Mouse (Mus musculus) hindbrain, postnatal 0 days (tissue): ENCODE measurements at regions not wholly inside any gene's neighbourhood (a gene's known extent, or its start where the extent isn't known, plus 50 kb on each side); places are given as distances from the start of the nearest gene placed in this dataset.

Source experiments
- ATAC-seq: fragments of 200-750 bp; cut with Nextera tagmentation; 2 replicates; pipeline ENCODE4 v1.8.0; 2017; ENCODE audit warnings: mild to moderate bottlenecking, moderate TSS enrichment, moderate library complexity
- DNase-seq: peaks from one replicate; pipeline ENCODE4 v3.0.0-alpha.2; 2015; ENCODE audit warnings: low spot score
- H3K27ac ChIP-seq: fragments of 300-500 bp; sonication (generic); 2 replicates; pipeline ENCODE4 v1.5.1; 2014; ENCODE audit warnings: mild to moderate bottlenecking
- H3K27me3 ChIP-seq: fragments of 300-500 bp; sonication (generic); 2 replicates; pipeline ENCODE4 v1.6.1; 2014; ENCODE audit warnings: low read length, mixed read lengths; ENCODE audit not compliant: insufficient read depth
- H3K36me3 ChIP-seq: fragments of 300-500 bp; sonication (generic); 2 replicates; pipeline ENCODE4 v1.6.1; 2014; ENCODE audit warnings: low read length, mixed read lengths; ENCODE audit not compliant: insufficient read depth
- H3K4me1 ChIP-seq: fragments of 300-500 bp; sonication (generic); 2 replicates; pipeline ENCODE4 v1.6.1; 2014; ENCODE audit warnings: antibody characterized with exemption, low read length, mixed read lengths; ENCODE audit not compliant: insufficient read depth
- H3K4me2 ChIP-seq: fragments of 300-500 bp; sonication (generic); 2 replicates; pipeline ENCODE4 v1.6.1; 2014; ENCODE audit warnings: low read depth, mild to moderate bottlenecking, low read length, moderate library complexity, mixed read lengths
- H3K4me3 ChIP-seq: fragments of 300-500 bp; sonication (generic); 2 replicates; pipeline ENCODE4 v1.5.1; 2014; ENCODE audit warnings: low read length
- H3K9ac ChIP-seq: fragments of 300-500 bp; sonication (generic); replicated peaks from 2 replicates; pipeline ENCODE4 v1.6.1; 2014; ENCODE audit warnings: mild to moderate bottlenecking, low read length, moderate library complexity, mixed read lengths
- H3K9me3 ChIP-seq: fragments of 300-500 bp; sonication (generic); 2 replicates; pipeline ENCODE4 v1.6.1; 2016; ENCODE audit warnings: low read length, mixed read lengths
- CTCF ChIP-seq: IDR thresholded peaks from 2 replicates; pipeline ENCODE4 v1.5.1; 2016; ENCODE audit warnings: antibody characterized with exemption, control low read depth, low read depth
- WGBS: fragments of 180-500 bp; shearing (Covaris S2); extraction: QIAGEN DNeasy Blood & Tissue Kit; methylation state at CpG from one replicate; pipeline ENCODE4 v1.1.7; 2014; 5-methylcytosine and 5-hydroxymethylcytosine counted together

GRCm38 (mm10) chr9:24937731-24938130 lies 151.5 kb upstream of the Gm10181 start:
- no peak for ATAC-seq
- Histone ChIP-seq H3K4me3 (no peak overlapping the region), H3K27me3 (no peaks in the 10 kb centered on the region), H3K36me3 (no peaks in the 10 kb centered on the region), H3K9ac (no peak overlapping the region), H3K4me1 (no peaks in the 10 kb centered on the region), H3K27ac (no peak overlapping the region), H3K4me2 (no peak overlapping the region), H3K9me3 (no peaks in the 10 kb centered on the region)
- no peak for DNase-seq
- TF ChIP-seq CTCF: peak; percentile 45
- 58% methylated on average over 3 of the region's 3 CpGs for WGBS

GRCm38 (mm10) chr9:24942943-24943342 lies 146.3 kb upstream of the Gm10181 start:
- Histone ChIP-seq H3K4me1 (no peaks in the 10 kb centered on the region), H3K27me3 (no peaks in the 10 kb centered on the region), H3K4me2 (no peak overlapping the region), H3K4me3 (no peak overlapping the region), H3K9me3 (no peaks in the 10 kb centered on the region), H3K36me3 (no peaks in the 10 kb centered on the region), H3K9ac (no peak overlapping the region), H3K27ac (no peak overlapping the region)
- TF ChIP-seq CTCF: no peak
- DNase-seq (no peak), ATAC-seq (no peak)
- 86% methylated on average over 5 of the region's 5 CpGs for WGBS

GRCm38 (mm10) chr9:24943830-24944229 lies 145.4 kb upstream of the Gm10181 start:
- Histone ChIP-seq H3K4me1 (no peaks in the 10 kb centered on the region), H3K27ac (no peak overlapping the region), H3K4me3 (no peak overlapping the region), H3K9ac (no peak overlapping the region), H3K36me3 (no peaks in the 10 kb centered on the region), H3K9me3 (no peaks in the 10 kb centered on the region), H3K4me2 (no peak overlapping the region), H3K27me3 (no peaks in the 10 kb centered on the region)
- TF ChIP-seq CTCF: no peak
- 17% methylated on average over 6 of the region's 6 CpGs for WGBS
- DNase-seq: peak; percentile 11
- peak; percentile 75 for ATAC-seq

GRCm38 (mm10) chr9:24952516-24952915 lies 136.7 kb upstream of the Gm10181 start:
- no peak overlapping the region for H3K4me3 ChIP-seq
- TF ChIP-seq CTCF: no peak
- no peak overlapping the region for H3K4me2 ChIP-seq
- no peaks in the 10 kb centered on the region for H3K36me3 ChIP-seq
- WGBS: 46% methylated on average over 23 of the region's 23 CpGs
- no peaks in the 10 kb centered on the region for H3K27me3 ChIP-seq
- DNase-seq (no peak), ATAC-seq (no peak)
- no peaks in the 10 kb centered on the region for H3K4me1 ChIP-seq
- H3K27ac ChIP-seq: no peak overlapping the region
- no peak overlapping the region for H3K9ac ChIP-seq
- no peaks in the 10 kb centered on the region for H3K9me3 ChIP-seq

GRCm38 (mm10) chr9:24955641-24956040 lies 133.6 kb upstream of the Gm10181 start:
- TF ChIP-seq CTCF: no peak
- H3K4me1 ChIP-seq: no peaks in the 10 kb centered on the region
- H3K4me2 ChIP-seq: no peak overlapping the region
- no peaks in the 10 kb centered on the region for H3K9me3 ChIP-seq
- whole genome bisulfite sequencing: 27% methylated on average over 5 of the region's 5 CpGs
- H3K27me3 ChIP-seq: no peaks in the 10 kb centered on the region
- H3K4me3 ChIP-seq: no peak overlapping the region
- no peak overlapping the region for H3K27ac ChIP-seq
- no peaks in the 10 kb centered on the region for H3K36me3 ChIP-seq
- ATAC-seq (no peak), DNase-seq (no peak)
- no peak overlapping the region for H3K9ac ChIP-seq

GRCm38 (mm10) chr9:24956566-24956965 lies 132.7 kb upstream of the Gm10181 start:
- no peak overlapping the region for H3K27ac ChIP-seq
- 17% methylated on average over 7 of the region's 7 CpGs for WGBS
- no peaks in the 10 kb centered on the region for H3K36me3 ChIP-seq
- peak; percentile 55; the same call in 1 of the 2 replicates for ATAC-seq
- H3K9ac ChIP-seq: no peak overlapping the region
- H3K27me3 ChIP-seq: no peaks in the 10 kb centered on the region
- DNase-seq: no peak
- H3K4me1 ChIP-seq: no peaks in the 10 kb centered on the region
- H3K4me2 ChIP-seq: no peak overlapping the region
- TF ChIP-seq CTCF: no peak
- no peaks in the 10 kb centered on the region for H3K9me3 ChIP-seq
- H3K4me3 ChIP-seq: no peak overlapping the region

- H3K9me3 ChIP-seq: no peaks in the 10 kb centered on the region
- WGBS: 89% methylated on average over 1 of the region's 1 CpGs
- H3K27me3 ChIP-seq: no peaks in the 10 kb centered on the region
- no peak overlapping the region for H3K4me3 ChIP-seq
- no peak for TF ChIP-seq CTCF
- no peak overlapping the region for H3K27ac ChIP-seq
- no peaks in the 10 kb centered on the region for H3K36me3 ChIP-seq
- H3K9ac ChIP-seq: no peak overlapping the region
- no peak overlapping the region for H3K4me2 ChIP-seq
- no peak for DNase-seq
- H3K4me1 ChIP-seq: no peaks in the 10 kb centered on the region
- no peak for ATAC-seq
These were observed 125.9 kb upstream of the Gm10181 start for GRCm38 (mm10) chr9:24963290-24963689.

GRCm38 (mm10) chr9:24967571-24967970 lies 121.7 kb upstream of the Gm10181 start:
- TF ChIP-seq CTCF: peak; percentile 19; the same call in 1 of the 2 replicates

More at GRCm38 (mm10) chr9:24967571-24967970, 121.7 kb upstream of the Gm10181 start:
- no peak overlapping the region for H3K4me2 ChIP-seq
- no peak overlapping the region for H3K9ac ChIP-seq
- H3K4me3 ChIP-seq: no peak overlapping the region
- no peaks in the 10 kb centered on the region for H3K9me3 ChIP-seq
- WGBS: 62% methylated on average over 10 of the region's 10 CpGs
- DNase-seq (no peak), ATAC-seq (no peak)
- no peak overlapping the region for H3K27ac ChIP-seq
- no peaks in the 10 kb centered on the region for H3K27me3 ChIP-seq
- H3K4me1 ChIP-seq: no peaks in the 10 kb centered on the region
- no peaks in the 10 kb centered on the region for H3K36me3 ChIP-seq
